Mouse (Mus musculus): ENCODE data around the gene Ccdc148.

DNA sequence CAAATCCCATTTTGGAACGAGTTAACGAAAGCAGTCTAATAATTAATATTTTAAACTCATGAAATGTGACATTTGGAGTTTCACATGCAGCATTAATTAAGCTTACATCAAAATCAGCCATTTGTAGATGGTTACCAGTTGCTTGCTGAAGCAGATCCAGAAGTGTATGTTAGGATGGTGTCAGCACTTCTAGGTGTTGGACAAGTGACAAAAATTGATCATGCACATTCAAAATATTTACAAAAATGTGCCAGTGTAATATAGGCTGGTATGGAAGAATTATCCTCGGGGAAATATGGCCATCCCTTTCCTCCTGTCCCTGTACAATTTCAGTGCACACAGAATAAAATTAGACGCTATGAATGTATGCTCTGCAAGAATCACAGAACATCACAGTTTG, 370.1 kb downstream of the Ccdc148 start:
- TF ChIP-seq POLR2A (IDR thresholded peaks at IDR 0.05; ENCODE audit: borderline replicate concordance, extremely low read depth, low read depth, low read length) (no peak), CTCF (IDR thresholded peaks at IDR 0.05; ENCODE audit: insufficient read depth, low read length) (no peak)

All from lung, adult 2 months (tissue).